Mouse (Mus musculus): ENCODE data around the gene Gnpda2.

Gnpda2 gene

DNA sequence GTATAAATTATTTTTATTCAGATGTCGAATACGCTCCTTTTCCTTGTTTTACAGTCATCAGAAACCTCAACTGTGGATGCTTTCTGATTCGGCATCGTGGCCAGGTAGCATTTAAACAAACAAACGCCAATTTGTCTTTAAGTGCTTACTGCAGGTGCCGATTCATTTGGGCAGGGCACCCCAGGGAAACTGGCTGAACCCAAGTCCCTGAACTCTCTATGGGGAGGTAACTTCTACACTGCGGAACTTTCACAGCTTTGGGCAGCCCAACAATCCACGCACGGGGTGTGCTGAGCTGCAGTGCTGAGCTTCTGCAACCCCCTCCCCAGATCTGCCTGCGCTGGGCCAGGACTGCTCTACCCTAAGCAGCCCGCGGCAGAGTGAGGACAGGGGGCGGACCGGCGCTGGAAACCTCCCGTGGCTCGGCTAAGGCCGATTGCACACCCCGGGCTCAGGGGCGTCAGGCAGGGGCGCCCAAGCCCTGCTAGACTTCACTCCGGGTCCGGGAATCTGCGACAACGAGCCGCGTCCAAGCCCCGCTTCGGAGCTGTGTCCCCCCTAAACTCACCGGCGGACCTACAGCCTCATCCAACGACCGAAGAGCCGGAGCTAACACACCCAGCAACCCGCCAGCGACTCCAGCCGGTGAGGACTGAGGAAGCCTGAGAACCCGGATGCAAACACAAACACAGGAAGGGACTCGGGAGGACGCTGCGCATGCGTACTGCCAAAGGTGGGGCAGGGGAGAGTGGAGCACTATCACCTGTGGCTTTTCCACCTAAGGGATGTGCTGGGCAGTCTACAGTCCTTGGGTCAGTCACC is at the start of gene Gnpda2:
Gene Gnpda2, minus strand, starts transcription at position 701 of the 822 bp plus-strand sequence.
- peak; percentile 86 to 89 for DNase-seq (ENCODE audit: low spot score in 2 of 2)

DNA sequence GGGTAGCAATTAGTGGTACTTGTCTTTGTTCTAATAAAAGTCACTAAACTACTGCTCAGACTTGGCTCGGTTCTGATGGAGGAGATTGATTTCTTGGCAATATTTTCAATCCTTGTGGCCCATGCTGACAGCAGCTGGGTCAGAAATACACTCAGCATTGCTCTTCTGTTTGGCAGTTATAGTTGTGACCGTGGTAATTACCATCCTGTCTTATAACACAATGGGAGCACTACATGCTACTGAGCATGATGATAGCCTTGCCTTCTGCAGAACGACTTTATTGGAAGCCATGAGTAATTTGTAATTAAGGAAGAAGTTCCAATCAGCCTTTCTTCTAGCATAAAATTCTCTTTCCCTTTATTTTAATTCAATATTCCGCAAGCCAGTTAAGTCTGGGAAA is 42.6 kb upstream of the Gnpda2 start:
- DNase-seq (ENCODE audit: low spot score in 2 of 2) = no peak

DNA sequence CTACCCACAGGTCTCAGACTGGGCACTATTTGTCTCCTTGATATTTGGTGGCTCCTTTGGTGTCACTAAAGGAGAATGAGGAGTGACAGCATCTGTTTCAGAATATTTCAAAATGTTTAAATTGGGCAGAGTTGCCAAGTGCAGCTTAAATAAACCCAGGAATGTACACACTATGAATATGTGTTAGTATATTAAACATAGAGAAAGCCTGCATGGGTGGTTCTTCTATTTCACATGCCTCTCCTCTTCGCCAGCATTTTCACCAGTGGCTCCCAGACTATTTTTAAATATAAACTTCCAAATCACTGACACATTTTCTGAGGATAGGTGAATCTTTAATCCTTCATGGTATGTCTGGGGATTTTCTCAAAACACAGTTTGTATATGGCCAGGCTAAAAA is 28.8 kb upstream of the Gnpda2 start:
- peak; percentile 13 for DNase-seq (ENCODE audit: low spot score in 2 of 2)

DNA sequence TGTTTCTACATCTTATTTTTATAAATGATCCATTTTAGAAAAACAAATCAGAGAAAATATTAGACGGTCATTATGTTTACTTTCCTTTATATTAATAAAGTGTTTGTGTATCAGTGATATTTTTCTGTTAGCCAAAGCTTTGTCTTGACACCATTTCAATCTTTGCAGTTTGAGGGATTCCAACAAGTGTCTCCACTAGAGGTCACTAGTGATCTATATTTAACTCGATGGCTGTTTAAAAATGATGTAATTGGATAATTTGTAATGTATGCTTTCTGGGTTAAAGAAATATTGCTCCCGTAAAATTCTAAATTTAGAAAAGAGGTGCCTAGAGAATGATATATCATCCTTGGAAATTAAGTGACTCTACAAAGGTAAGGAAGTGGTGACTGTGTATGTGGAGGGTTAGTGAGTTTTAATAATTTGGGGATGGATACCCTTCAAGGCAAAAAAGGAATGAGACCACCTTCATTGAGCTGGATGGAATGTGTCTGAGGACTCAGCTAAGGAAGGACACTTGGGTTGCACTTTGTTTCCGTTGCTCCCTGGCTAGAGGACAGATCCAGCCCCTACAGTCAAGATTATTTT is 21.2 kb upstream of the Gnpda2 start:
- DNase-seq (ENCODE audit: low spot score in 2 of 2) = no peak

DNA sequence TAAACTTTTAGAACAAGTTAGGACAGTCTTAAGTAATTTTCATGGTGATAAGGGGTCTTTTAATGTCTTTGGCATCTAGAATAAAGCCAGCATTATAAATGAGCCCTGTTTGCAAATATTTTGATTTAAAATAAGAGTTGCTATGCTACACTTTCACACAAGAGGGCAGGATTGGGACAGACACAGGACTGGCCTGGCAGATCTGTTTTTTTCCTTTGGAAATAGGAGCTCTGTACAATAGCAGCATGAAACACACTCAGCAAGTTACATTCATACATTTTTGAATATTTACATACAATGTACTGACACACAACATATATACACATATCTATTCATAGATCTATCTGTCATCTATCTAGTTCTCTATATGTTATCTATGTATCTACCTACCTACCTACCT is 8.9 kb upstream of the Gnpda2 start:
- DNase-seq (ENCODE audit: low spot score in 2 of 2) = no peak

DNA sequence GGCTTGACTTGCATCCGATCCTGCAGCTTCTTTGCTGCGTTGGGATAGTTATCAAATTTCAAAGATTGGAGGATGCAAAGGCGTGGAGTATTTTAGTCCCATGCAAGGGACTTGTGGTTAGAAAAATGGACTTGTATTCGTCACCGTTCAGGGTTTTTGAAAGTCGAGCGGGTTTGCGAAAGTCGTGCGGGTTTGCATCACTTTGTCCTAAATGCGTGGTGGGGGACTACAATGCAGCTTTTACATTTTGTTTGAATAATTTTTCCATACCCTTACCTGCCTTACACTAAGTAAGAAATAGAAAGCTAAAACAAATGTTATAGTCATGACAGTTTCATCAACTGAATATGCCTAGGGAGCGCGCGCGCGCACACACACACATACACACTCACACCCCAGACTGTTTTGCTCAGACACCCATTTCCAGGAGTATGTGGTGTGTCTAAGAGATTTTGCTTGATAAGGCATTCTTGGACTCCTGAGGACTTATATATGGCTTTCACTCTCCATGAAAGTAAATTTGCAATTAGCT is 34.7 kb downstream of the Gnpda2 start:
- DNase-seq (ENCODE audit: low spot score in 2 of 2) = peak in 1 of 2 experiments; percentile 13

DNA sequence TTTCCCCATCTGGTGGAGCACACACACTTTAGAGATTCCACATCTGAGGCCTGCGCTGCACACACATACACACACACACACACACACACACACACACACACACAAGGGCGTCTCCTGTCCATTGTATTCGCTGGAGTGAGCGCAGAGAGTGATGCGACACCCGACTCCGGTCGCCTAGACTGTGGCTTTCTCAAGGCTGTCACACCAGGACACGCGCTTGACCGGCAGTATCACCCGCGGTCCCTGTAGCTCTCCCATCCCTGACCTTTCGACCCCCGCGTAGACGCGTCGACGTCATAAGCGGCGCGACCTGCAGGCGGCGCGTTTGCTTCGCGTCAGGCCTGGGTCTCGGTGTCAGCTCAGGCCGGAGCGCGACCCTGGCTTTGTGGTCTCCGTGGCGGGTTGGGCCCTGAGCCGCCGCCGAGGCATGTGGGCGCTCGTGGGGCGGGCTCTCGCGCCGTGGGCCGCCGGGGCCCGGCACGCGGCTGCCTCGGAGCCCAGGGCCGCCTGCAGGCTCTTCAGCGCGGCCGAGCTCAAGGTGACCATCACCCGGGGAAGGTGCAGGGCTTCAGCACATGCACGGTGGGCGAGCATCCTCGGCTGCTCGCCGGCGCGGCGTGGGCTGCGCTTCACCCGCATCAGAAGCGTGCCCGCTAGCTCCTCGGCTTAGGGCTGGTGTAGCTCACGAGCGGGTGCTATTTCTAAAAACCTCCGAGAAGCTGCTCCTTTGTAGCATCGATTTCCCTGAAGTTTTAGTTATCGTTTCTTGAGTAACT is 35.3 kb downstream of the Gnpda2 start, which contains the start of gene Guf1:
Gene Guf1, plus strand, starts transcription at position 296 of the 776 bp plus-strand sequence.
- peak; percentile 94 to 97 for DNase-seq (ENCODE audit: low spot score in 2 of 2)

DNA sequence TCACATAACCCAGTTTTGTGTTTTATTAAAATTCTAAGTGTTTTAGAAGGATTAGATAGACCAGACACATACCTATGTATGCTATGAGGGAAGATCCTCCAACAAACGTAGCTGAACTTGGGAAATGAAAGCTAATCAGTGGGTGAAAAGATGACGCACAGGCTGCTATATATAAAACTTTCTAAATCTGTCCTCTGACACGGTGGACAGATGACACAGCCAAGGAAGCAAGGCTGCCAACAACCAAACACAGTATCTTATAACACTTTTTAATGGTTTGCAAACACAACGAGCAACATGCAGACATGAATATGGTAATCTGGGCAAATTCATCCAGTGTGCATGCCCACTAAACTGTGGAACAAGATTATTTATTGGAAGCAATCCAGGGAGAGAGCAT is 49.7 kb downstream of the Gnpda2 start, which contains the start of gene Yipf7:
Gene Yipf7, minus strand, starts transcription at position 160 of the 400 bp plus-strand sequence.
- peak; percentile 23 for DNase-seq (ENCODE audit: low spot score in 2 of 2)

DNA sequence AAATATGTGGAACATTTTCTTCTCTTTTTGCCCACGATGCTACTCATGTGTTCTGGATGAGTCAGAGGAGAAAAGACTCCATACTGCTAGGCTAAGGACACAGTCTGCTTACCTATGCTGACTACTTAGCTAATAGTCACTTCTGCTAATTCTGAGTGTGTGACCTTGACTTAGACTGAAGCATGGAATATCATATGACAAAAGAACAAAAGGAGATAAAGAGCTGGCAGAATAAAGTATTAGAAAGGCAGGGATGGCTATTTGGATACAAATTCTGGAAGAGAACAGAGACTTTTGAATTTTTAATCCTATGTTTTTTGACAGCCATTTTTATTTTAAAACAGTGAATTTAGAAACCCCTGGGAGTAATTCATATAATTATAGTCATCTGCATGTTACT is 50.5 kb downstream of the Gnpda2 start:
- DNase-seq (ENCODE audit: low spot score in 2 of 2) = no peak

DNA sequence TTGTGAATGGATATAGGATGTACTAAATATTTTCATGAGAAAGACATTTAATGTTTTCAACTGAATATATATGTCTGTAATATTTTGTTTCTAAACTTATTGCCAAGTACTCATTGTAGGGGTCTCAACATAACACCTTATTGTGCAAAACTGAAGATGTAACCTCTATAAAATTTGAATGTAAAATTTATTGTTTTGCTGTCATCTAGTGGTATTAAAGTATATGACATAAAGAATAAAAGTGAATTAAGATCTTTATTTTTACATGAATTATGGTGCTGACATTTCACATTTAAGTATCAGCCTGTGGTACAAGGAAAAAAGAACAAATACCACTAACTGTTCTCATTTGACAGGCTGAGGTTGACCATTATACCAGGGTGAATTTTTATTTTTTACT is 68.2 kb downstream of the Gnpda2 start:
- DNase-seq (ENCODE audit: low spot score in 2 of 2) = no peak
